Mouse (Mus musculus) fat pad, adult 2 months (tissue): Measurements from ENCODE around the gene Ugdh.
A peak's percentile ranks its signal among the peaks of the same experiment; 100 is the strongest.

ENCODE experiments used
- DNase-seq: peaks from one replicate; pipeline ENCODE4 v3.0.0-alpha.2; 2011; ENCODE audit warnings: low read depth, low spot score; ENCODE audit errors: extremely low read depth

Gene Ugdh

DNA sequence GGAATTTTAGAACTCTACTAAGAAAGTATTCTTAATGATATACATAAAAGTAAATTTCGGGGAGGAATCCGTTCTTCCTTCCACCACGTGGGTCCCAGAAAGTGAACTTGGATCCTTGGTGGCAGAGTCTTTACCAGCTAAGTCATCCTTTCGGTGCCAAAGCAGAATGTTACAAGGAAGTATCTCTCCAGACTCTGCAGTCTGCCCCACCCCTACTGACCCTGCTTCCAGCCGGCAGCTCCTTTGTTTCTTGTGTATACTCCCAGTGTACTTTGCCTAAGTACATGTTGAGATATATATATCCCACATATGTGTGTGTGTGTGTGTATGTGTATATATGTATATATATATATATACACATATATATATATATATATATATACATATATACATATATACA is 6.3 kb downstream of the Ugdh start:
- DNase-seq = no peak

DNA sequence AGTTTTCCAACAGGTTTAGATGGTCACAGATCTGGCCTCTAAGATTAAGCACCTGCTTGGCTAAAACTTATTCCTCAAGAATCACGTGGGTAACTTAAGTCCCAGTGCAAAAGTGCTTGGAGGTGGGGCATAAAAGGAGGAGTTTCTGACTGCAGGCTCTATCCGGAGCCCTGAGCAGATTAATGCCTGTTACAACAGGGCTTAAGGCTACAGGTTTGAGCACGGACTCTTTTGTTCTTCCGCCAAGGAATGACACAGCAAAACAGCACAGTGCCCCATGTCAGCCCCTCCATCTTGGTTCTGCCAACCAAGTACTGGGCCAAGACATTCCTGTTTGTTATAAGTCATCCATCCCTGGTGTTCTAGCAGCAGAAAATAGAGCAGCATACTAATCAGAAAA is 7.4 kb downstream of the Ugdh start:
- DNase-seq = no peak

DNA sequence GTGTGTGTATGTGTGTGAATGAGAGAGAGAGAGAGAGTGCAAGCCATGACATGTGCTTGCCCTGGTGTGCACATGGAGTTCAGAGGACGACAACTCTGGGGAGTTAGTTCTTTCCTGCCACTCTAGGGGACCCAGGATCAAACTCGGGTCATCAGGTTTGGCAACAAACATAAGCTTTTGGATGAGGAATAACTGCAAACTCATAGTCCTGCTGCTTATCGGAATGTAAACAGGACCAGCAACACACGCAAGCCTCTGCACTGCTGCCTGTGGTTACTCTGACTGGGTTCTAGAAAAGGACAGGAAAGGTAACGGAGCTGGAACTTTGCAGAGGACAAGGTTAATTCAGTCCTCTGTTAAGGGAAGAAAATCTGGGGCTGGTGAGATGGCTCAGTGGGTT is 10.5 kb downstream of the Ugdh start:
- DNase-seq = no peak

DNA sequence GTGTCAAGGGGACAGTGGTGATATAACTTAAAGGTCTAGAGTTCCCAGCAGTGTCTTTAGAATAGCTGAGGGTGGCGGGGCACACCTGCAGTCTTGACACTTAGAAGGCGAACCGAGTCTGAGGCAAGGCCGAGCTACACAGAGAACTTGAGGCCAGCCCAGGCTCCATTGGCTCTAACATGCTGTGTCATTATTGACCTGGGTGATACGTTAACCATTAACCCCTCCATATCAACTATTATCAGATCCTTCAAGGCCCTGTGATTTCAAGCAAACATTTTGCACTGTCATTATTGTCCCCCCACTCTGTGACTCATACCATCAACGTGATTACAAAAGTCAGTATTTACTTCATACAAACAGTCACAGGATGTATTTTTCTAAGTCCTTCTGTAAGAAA is 11.5 kb downstream of the Ugdh start:
- no peak for DNase-seq

DNA sequence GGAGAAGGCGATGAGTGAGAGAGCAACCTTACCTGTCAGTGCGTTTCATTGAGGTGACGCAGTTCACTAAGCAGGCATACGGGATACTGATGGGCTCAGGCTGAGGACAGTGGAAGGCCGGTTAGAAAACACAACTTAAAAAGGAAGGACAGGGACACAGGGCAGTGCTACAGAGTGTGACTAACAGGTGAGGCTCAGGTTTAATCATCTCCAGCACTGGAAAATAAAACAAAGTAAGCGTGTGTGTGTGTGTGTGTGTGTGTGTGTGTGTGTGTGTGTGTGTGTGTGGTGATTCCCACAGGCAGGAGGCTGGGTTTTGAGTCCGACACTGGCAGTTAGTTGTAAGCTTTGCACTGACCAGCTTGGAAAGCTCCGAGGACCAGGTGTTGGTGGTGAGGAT is 12.9 kb downstream of the Ugdh start:
- no peak for DNase-seq

DNA sequence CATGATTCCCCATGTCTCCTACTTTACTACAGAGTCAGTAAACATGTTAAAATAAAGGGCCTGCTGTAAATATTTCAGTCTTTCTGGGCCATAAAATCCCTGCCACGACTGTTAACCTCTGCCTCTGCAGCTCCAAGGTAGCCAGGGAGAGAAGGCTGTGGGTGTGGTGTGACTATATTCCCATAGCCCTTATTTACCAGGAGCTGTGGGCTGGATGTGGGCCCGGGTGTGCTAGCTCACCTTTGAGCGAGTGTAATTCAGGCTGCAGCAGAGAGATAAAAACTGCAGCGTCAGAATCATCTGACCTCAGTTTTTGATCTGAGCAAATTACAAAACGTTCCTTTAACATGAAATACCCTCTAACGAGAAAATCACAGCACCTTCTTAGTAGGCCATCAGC is 14.9 kb downstream of the Ugdh start:
- no peak for DNase-seq

DNA sequence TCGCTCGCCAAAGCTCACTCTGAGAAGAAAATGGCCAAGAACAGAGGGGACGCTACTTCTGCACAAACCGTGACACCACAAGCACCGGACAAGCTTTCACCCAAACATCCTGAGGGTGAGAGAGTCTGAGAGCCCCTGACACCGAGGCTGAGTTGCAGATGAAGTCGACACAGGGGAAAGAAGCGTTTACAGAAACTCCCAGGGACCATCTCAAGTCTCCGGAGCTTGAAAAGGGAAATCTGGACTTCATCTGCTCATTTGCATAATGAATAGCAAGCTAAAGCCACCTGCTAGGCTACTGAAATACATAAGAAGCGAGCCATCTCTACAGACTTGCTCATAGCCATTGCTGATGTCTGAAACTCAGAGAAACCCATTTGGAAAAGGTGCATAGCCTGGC is 16.6 kb downstream of the Ugdh start:
- no peak for DNase-seq

DNA sequence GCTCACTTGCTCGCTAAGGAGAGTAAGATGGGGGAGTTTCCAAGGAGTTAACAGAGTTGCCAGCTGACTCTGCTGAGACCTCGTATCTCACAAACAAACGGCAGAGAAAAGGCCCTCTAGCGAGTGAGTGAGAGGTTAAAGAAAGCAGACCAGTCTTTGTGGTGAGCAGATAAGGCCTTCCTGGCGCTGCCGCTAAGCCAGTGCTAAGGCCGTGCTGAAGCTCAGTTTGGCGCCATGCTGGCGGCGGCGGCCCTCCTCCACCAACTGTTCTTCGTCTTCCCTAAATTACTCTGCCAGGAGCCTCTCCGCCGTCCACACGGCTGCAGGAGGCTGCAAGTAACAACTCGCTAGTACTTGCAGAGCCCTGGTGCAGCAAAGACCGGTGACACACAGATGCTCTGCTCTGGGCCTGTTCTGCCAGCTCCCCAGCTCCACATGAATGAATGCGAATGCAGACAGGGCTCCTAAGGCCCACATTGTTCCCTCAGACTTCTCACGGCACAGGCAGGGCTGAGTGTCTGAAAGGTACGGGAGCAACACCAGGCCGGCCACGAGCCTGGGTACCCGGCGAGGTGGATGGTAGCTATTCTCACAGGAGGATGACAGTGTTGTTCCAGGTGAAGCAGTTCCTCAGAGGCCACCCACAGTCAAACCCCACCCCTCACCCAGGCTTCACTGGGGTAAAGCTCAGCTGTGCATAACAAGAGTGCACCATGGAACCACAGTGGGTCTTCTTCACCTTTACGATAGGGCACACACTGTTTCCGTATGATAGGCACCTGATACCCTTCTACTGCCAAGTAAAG is 19.9 kb downstream of the Ugdh start:
- DNase-seq = no peak

DNA sequence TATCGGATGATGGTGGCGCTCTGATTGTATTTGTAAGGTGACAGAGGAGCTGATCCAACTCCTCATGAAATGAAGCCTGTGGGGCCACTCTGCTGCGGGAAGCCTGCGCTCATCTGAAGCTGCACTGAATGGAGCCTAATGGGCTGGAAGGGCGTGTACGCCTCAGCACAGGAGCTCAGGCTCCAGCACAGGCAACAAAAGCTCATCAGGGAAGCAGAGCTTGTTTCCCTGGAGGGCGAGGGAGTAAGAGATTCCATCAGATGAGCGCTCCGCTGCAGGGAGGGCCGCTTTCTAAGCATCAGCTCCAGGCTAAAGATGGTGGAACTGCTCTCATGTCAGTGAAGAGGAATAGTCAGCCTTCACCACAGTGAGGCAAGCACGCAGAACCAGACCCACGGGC is 27.8 kb downstream of the Ugdh start:
- DNase-seq = no peak

DNA sequence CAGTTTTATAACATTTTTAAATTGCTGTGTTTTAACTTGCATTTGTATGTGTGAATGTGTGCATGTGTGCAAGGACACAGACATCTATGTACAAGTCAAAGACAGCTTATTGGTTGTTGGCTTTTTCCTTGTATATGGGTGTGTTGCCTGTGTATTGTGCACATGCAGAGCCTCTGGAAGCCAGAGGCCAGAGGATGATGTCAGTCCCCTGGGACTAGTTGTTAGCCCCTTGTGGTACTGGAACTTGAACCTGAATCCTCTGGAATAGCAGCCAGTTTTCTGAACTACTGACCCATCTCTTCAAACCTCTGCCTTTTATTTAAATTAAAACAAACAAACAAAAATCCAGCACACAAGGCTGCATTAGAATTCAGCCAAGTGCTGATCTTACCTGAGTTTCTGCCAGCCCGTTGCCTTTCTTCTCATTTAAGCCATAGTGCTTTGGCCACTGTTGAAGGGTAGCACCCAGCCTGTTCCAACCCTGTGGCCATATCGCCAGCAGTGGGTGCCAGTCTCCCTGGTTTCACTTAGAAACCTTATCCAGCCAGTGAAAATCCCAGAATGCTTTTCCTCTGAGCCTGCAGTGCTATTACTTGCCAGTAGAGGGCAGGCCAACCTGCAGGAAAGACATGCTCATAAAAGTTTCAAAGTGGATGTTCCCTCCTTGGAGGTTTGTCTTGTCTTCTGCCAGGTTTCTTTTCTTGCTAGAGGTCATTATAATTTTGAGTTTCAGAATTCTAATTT is 34.3 kb downstream of the Ugdh start:
- DNase-seq = no peak

DNA sequence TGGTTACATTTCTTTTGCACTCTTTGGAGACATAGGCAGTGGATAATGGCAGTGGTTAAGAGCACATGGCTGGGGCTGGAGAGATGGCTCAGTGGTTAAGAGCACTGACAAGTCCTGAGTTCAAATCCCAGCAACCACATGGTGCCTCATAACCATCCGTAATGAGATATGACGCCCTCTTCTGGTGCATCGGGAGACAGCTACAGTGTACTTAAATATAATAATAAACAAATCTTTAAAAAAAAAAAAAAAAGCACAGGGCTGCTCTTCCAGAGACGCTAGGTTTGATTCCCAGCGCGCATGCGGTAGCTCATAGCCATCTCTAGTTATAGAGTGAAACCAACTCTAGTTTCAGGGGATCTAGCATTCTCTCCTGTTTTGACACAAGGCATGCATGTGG is 41.3 kb downstream of the Ugdh start:
- DNase-seq = no peak

DNA sequence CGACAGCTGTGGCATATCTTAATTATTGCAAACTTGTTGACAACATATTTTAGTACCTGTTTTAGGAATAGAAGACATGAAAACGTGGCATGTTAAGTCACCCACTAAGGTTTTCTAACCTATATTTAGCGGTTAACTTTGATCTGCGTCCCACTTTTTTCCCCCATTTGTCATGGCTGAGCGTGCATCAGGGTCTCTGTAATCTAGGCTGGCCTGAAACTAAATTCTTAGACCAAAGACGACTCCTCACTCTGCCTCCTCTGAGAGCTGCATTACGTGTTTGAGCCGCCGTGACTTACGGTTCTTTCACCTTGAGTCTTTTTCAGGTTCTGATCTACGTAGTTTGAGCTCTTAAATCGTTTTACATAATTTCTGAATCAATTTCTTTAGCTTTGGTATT is 44.0 kb downstream of the Ugdh start:
- DNase-seq = no peak

DNA sequence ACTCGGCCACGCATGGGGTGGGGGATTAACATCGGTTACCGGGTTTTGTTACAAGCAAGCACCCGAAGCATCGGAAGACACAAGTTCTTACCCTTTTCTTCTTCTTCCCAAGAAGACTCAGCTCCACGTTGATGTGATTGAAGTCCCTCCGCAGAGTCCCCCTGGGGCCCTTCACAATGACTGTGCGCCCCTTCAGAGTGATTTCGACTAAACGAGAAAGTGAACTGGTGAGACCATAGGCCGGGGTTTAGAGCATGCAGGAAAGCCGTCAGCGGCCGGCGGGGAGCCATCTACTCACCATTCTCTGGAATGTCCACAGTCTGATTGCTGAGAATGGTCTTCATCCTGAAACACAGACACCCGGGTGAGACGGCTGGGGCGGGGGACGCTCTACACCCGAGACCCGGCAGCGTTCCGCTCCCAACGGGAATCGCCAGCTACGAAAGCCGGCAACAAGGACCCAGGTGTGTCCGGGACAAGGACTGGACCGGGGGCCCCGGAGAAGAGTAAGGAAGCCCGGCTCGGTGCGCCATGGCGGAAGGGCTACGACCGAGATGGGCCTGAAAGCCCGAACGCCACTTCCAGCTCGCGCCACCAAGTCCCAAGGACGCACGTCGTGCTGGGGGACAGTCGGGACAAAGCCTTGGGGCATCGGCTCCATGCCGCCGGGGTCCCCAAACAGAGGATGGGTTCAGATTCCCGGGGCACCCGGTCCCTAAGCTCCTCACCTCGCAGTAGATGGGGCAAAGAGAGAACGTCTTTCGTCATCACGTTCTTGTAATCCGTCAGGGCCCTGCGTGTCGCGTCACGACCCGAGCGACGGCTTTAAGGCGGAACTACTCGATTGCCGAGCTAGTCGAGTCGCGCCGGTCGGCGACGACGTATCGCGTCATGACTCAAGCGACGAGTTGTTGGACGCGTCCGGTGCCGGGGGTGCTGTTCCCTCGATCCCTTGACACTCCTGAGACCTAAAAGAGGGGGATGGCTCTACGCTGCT is 44.8 kb downstream of the Ugdh start, which contains the start of the genes Rpl9 and Lias:
Gene Rpl9, minus strand, starts transcription at position 797 of the 997 bp plus-strand sequence.
Gene Lias, plus strand, starts transcription at position 850 of the 997 bp plus-strand sequence.
- peak; percentile 69 for DNase-seq

DNA sequence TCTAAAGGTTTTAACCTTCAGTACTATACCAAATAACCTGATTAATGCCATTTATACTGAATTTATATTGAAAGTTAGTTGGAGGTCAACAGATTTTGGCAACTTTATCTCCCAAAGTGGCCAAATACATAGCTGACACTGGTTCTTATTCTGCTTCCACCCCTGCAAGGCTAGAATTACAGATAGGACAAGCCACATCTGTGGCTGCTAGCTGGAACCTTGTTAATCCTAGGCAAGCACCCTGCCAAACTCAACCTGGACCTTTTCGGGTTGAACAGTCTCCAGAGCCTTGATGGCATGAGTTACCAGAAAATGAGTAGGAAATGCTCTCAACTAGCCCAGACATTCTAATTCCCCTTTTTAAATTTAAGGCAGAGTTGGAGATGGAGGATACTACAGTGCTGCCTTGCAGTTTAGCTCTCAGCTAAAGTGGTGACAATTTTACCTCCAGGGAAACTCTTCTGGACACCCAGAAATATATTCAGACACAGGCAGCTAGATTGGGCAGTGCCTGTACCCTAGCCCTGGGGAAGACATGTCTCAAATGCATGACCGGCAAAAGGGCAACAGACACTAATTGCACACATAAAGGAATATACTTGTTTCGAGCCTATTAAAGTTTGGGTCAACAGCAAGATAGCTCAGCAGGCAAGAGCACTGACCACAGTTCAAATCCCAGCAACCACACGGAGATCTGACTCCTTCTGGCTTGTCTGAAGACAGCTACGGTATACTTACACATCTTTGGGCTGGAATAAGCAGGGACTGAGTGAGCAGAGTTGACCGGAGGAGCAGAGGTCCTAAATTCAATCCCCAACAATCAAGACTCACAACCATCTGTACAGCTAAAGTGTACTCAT is 48.5 kb downstream of the Ugdh start:
- no peak for DNase-seq

DNA sequence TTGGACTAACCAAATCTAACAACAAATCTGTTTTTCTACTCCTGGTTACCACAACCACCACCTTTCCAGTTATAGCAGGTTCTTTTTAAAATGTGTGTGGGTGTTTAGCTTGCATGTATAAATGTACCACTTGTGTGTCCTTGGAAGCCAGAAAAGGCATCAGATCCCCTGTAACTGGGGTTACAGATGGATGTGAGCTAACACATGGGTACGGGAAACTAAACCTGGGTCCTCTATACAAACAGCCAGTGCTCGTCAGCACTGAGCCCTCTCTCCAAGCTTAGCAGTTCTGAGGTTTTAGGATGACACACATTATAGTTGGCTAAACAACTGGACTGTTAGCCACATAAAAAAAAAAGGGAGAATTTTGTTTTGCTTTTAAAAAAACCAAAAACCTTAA is 50.0 kb downstream of the Ugdh start:
- DNase-seq = no peak

DNA sequence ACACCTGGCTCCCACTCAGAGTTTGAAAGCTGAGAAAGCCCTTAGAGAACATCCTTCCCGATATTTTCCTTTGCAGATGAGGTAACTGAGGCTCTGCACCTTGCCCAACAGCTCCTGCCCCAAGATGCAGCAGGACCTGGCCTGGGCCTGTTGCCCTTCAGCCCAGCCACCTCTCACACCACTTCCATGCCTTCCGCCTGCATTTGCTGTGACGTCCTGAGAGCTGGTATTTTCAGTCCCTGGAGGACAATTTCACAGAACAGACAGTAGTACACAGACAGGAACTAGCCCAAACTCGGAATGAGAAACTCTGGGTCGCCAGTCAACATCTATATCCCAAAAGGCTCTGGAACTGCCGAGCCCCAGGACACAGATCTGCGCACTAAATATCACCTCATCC is 61.0 kb downstream of the Ugdh start:
- DNase-seq = no peak

DNA sequence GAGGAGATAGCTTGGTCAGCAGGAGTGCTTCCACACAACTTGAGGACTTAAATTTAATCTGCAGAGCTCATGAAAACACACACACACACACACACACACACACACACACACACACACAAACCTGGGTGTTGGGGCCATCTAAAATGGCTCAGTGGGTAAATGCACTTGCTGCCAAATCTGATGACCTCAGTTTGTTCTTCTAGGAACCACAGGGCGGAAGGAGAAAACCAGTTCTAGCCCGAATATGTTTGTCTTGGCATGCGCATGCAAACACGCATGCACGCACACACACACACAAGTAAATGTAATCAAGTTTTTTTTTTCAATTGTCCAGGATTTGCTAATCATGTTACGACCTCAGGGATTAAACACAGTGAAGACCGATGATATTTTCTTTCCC is 64.2 kb downstream of the Ugdh start:
- DNase-seq = no peak

DNA sequence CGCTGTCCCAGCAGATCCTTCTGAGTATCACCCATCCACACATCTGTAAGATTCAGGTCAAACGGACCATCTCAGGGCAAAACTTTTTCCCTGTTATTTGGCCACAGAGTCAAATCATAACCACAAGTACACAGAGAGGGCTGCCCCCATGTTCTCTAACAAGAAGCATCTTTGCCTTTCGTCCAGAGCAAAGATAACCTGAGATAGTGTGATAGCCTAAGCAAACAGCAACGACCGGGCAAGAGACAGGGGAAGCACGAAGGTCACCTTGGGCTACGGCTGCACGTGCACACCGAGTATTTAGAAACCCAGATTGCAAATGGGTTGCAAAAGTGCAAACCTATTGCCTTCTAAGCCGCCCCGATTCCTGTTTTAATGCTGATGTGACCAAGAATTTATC is 67.9 kb downstream of the Ugdh start:
- no peak for DNase-seq
